Mouse (Mus musculus) CD4-positive helper T cell, adult 2 months (primary cell): ENCODE measurements at regions not wholly inside any gene's neighbourhood (a gene's known extent, or its start where the extent isn't known, plus 50 kb on each side); places are given as distances from the start of the nearest gene placed in this dataset.
A peak's percentile ranks its signal among the peaks of the same experiment; 100 is the strongest.

Source experiments
- DNase-seq: peaks from one replicate; pipeline ENCODE4 v3.0.0-alpha.2; 2012; ENCODE audit warnings: low read depth, missing footprints, low spot score

DNA sequence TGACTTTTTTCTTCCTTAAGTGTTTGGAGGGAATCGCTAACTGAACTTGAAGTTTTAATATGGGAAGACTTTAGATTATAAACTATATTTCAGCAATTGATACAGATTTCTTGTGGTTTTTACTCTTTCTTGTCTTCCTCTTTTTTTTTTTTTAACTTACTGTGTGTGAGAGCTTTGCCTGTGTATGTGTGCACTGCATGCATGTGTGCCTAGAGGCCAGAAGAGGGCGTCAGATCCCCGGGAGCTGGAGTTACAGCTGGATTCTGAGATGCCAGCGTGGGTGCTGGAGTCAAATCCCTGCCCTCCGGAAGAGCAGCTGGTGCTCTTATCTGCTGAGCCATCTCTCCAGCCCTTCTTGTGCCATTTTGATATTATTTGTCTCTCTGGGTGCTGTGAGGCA lies 129.6 kb downstream of the Trim33 start:
- no peak for DNase-seq

DNA sequence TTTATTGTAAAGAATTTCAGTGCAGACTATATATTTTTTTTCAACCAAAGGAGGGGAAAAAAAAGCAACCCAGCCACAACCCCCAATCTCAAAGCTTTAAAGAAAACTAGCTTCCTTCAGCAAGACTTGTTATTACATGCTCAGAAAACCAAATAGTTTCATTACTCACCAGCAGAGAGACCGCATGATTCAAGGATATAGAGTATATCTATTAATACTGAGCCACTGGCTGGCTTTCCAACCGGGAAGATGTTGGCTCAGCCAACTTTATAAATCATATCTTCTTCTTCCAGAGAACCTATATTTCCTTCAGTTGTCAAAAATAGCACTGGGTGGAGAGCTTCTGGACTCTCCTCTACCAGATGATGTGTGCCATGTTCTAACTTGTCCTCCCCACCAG lies 133.2 kb downstream of the Trim33 start:
- no peak for DNase-seq

DNA sequence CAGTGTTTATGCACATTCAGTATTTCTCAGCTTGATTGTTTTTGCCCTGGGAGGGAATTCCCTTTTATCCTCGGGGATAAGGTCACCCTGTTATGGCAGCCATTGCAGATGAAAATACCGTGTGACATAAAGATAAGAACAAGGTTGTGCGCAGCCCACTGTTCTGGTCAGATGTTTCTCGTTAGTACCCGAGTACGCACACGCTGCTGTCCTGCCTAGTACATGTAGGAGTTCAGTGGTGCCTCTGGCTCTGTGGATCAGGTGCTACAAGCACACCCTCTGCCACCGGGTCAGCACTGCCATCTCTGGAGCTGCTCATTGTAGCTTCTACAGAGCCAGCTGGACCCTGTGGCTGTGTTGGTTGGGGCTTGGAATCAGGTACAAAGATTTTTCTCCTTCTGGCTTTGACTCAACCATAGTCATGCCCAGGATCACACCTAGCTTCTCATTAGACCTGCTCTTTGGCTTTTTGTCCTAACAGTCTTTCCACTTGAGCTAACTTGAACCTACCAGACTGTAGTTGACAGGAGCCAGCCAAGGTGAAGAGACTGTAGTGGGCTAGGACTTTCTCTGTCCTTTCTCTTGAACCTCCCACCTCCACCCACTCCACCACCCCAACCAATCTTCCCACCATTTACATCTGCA lies 136.1 kb downstream of the Trim33 start:
- no peak for DNase-seq

DNA sequence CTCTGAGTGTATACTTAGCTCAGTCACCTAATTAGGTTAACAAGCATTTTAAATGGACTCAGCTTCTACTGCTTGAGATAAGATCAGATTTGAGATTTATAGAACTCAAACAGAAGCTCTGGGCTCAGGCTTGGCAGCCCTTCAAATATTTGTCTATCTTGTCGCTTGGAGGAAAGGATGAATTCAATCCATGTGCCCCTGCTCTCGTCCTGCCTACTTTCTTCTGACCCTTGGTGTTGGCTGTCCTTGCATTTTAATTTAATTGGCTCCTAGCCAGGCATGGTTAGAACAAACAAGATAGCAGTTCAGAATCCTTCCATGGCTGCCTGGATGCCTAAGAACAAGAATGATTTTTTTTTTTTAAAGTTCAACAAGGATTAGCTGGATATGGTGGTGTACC lies 137.2 kb downstream of the Trim33 start:
- no peak for DNase-seq

DNA sequence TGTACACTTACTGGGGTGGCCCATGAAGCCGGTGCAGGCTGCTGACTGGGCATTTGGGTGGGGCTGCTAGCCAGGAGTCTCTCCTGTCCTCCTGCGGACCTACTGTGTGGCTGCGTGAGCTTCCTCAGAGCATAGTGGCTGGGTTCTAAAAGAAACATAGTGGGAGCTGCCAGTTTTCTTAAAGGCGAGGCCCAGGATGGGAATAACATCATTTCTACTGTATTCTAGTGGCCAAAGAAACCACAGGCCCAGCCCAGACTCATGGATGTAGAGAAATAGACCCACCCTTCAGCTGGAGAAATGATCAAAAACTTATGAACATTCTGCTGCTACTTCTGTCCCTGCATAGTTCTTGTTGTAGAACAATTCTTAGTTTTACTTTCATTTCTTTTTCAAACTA lies 138.7 kb downstream of the Trim33 start:
- DNase-seq = no peak

DNA sequence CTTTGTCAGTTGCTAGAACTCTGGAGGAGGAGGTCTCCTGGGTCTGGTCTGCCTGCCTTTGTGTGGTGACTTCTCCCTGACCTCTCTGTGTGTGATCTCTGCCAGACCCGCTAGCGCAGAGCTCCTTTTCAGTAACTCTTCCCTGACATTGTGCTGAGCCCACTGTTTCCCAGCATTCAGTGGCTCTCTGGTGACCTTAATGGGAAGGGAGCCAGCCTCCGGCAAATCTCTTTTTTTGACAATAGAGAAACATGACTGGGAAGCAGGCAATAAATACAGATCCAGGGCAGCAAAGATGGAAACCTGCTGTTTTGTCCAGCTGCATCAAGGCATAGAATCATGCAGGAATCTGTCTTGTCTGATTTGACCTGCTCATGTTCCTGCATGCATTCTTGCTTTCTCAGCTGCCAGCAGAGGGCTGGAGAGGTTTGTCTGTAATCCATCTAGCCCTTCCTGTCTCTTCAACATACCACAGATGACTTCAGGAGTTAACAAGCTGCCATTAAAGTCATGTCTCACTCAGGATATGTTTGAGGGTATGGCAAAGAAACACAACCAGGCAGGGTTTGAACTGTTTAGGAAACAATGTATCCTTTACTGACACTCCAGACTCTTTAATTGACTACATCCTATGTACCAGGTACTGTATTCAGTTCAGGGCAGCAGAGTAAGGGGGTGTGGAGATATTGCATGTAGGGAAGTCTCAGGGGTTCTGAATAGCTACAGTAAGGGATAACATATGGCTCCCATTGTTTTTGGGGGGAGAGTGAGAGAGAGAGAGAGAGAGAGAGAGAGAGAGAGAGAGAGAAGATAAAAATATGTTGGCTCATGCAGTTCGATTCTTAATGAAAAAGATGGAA lies 140.9 kb downstream of the Trim33 start:
- DNase-seq = no peak

DNA sequence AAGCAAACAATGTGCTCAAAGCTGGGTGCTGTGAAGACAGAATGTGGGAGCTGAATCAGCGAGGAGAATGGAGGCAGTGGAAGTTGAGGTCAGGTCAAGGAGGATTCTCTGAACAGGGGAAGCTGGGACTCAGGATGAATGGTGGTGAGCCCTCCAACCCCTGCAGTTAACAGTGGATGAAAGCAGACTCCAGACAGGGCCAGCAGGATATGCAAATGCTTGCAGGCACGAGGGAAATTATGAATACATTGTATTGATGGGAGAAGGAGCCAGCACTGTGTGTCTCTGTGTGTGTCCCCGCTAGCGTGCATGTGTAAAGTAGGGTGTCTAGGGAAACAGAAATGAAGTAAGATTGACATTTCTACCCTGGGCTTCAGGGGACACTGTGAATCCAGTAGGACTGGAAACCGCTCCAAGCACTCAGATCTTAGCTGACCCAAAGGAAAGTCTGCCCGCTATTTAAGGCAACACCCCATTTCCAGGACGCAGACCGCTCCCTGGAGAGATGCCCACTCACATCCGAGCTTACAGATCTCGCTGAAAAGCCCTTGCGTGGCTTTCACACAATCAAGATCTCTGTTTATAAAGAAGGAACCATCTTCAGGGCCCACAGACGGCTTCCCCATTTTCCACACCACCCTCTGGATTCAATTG lies 141.7 kb downstream of the Trim33 start:
- no peak for DNase-seq

DNA sequence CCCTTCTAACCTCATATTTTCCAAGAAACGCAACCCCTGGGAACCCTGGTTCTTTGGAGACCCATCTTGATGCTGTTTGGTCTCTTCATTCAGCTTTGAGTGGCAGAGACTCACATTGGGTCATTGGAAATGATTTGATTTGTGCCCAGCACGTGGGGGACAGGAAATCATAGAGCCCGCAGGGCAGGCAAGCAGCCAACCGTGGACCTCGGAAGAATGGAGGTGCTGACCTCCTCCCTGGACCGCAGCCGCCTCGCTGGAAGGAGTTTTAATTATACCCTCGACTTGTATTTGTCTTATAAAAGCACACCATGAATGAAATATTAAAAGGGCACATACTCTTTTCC lies 142.2 kb downstream of the Trim33 start:
- DNase-seq = no peak

DNA sequence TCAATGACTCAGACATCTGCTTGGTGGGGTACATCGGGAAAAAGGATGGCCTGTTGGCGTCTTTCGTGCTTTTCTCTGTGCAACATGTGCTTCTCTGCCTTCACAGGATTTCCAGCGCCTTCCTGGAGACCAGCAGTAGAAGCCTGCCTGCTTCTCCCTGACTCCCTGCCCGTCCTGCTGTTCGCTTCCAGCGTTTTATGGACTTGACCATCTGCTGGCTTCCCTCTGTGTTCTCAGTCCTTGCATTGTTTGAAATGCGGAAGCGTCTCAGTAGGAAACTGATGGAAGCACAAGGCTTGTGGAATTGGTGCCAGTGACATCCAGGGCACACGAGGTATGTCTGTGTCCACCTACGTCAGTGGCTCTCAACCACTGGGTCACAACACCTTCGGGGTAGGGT lies 143.7 kb downstream of the Trim33 start:
- DNase-seq = no peak

DNA sequence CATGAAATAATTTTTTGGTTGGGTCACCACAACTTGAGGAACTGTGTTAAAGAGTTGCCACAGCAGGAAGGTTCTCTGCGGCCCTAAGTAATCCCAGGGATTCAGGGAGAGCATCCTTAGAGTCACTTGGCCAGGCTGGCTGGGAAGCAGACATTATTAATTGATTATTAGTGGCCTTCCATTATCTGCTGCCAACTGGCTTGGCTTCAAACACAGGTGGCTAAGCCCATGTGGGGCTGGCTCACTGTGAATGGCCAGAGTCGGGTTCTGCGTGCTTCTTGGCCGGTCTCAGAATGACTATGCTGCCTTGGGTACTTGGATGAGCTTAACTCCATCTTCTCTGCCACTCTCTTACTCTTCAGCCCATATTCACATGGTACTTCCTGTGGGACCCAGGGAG lies 144.2 kb downstream of the Trim33 start:
- DNase-seq = no peak

DNA sequence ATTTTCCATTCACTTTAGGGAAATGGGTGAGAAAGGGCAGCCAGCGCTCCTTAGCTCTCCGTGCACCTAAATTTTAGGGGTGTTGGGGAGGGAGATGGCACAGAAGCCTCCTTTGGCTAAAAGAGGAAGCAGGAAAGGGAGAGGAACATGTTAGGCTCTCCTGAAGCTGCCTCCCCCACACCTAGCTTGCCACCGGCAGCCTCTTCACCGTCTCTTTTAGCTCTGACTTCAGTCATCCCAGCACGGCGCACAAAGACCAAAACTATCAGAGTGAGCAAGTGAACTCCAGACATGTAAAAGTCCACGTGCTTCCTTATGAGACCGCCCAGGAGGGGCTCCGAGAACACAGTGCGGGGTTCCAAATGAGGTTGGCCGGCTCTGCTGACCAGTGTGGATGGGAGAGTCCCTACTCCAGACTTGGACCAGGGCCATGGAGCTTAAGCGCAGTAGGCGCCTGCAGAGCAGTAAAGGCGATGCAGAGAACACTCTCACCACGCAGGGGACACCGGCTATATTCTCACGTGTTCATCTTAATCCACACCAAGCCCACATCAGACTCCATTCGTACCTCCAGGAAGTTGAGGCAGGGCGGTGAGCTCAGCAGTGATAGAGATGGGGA lies 146.8 kb downstream of the Trim33 start:
- DNase-seq = no peak

DNA sequence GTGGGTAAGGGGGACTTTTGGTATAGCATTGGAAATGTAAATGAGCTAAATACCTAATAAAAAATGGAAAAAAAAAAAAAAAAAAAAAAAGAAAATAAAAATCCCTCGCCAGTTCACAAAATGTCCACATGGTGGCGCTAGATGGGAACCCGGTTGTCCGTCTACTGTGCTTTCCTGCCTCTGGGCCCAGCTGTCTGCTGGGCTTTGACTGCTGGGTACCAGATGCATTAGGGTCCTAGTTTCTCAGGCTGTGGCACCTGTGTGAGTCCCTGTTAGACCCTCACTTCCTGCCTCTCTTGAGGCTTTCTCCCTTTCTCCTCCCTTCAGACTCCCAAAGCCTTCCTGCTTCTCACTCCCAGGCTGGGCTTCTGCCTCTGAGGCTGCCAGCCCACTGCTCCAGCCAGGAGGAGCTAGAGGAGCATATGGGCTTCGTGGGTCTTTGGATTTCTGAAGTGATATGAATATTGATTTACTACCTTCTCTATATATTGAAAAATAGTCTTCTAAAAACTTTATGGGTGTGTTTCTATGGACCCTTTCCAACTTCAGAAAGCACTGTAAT lies 145.7 kb upstream of the Syt6 start:
- peak; percentile 46 for DNase-seq

DNA sequence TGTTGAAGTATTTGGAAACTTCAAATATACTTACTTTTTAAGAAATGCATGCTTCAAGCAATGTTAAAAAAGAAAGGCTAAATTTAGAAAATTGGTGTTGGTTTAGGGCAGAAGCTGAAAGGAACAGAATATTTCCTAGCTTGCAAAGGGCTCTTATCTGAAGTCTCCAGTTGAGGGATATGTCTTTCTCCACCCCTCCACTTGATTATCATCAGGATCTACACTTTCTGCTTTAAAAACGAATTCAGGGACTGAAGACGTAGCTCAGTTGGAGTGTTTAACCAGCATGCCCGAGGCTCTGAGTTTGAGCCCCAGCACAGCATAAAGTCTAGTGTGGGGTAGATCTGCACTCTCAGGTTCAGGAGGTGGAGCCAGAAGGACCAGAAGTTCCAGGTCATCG lies 144.9 kb upstream of the Syt6 start:
- DNase-seq = no peak

DNA sequence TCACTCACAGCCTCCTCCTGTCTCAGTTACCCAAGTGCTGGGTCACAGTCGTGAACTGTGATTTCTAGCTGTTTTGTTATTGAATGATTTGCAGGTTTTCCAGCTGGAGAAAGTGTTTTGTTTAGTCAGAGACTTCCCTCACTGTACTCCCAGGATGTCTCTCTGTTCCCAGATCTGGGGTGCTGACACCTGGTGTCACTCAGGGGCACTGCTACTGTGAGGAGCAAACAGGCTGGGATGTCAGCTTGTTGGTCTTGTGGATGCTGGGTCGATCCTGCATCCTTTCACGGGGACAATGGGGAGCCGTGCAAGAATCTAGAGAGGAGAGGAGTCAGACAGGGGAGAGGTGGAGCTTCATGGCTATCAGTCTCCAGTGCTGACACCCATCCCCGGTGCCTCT lies 142.8 kb upstream of the Syt6 start:
- DNase-seq = no peak

DNA sequence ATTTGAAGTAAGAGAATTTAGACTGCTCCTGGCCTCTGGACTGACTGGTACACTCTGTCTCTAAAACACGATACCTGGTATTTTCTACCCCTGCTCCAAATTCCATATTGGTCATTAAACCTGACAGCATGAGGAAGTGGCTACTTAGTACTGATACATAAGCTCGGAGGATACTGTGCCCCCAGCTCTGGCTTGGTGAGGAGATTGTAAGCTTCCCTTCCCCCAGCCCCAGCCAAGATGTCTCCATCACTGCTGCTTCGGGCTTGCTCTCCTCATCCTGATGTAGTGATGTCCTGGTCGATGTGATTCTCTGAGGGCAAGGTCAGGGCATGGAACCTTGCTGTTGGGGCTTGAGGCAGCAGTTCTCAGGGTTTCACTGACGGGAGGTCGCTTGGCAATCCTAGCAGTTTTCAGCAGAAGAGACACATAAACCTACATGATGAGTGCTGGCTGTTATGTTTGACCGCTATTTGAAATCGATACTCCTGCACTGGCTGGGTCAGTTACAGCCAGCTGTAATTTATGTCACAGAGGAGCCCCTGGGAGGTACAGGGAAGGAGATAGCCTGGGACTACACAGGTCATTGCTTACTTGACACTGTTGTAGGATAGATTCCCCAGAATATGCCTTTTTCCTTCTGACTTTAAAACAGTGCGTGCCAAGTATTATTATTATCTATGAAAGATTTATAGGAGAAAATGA lies 138.0 kb upstream of the Syt6 start:
- DNase-seq = no peak

DNA sequence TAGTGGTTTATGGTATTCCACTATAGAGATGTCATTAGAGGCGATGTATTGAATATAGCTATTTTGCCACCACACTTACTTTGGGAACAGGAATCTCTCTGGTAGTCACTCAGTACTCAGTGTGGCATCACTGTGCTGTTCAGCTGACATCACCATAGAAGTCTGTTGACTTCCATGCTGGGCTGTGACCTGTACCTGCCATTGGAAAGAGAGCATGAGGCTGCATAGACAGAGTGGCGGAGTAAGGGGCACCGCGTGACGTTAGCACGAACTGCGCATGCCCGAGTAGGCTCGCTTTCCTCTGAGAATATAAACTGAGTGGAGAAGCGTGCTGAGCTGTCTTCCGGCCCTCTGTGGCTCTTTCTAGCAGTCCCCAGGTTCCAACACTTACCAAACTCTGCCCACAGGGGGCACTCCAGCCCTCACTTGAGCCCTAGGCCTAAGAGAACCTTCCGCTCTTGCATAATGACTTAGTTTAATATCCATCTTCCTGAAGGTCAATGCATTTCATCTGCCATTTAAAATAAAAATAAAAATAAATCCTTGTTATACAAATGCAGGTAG lies 136.2 kb upstream of the Syt6 start:
- peak; percentile 65 for DNase-seq

DNA sequence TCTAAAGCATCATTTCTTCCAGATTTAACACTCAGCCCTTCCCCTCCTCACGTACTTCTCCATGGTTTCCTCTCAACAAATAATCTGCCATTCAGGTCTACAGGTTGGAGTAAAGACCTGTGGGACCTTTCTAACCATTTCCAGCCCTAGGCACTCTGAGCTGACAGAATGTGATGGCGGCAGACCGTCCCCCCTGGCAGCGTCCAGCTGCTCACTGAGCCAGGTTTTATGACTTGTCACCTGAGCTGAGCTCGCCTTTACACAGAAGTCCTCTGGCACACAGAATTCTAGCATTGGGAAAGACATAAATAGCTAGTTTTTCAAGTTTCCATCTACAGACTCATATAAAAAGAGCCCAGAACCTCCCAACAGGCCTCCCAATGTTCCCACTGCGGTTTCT lies 131.8 kb upstream of the Syt6 start:
- no peak for DNase-seq

DNA sequence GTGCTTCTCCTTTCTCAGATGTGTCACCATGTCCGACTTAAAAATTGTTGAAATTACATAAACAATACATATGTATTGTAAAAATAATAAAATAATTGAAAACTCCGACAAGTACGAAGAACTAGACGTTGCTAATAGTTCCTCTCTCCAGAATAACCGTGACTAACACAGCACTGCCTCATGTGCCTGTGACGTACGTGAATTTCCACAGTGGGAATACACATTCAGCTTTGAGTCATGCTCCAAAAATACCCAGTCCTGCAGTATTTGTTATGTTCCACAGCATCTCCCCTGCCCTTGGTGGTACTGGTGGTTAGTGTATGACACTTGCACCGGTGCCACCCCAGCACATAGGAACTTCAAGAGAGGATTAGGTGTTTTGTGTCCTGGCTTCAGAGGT lies 129.2 kb upstream of the Syt6 start:
- no peak for DNase-seq

DNA sequence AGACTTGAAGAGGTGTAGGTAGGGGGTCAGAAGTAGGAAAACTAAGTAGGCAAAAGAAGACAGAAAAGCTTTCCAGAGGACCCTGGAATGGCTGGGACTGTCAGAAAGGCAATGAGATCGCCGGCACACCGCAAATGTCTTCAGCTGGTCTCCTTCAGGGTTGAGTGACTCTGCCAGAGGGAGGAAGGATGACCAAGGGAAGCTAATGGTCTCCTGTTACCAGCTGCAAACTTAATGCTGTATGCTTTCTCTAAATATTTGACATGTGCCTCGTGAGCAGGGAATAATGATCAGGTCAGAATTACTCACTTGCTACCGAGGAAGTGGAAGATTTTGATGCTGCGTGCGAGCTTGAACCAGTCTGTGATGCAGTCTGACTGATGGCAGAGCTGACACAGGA lies 125.2 kb upstream of the Syt6 start:
- no peak for DNase-seq

DNA sequence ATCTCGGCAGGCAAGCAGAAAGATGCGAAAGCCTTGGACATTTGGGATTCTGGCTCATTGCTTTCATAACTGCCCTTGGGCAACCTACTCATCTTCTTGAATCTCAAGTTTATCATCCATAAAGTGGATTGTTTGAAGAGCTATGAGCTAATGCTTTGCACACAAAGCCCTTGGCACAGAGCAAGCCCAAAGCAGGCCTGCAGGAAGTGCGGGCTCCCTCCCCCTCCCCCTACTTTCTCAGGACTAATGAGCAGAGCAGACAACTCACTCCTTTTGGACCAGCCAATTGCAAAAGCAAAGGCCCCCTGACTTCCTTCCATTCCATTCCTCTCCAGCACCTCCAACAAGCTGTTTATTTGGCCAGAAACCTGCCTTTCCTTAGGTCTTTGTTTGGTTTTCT lies 123.1 kb upstream of the Syt6 start:
- no peak for DNase-seq

DNA sequence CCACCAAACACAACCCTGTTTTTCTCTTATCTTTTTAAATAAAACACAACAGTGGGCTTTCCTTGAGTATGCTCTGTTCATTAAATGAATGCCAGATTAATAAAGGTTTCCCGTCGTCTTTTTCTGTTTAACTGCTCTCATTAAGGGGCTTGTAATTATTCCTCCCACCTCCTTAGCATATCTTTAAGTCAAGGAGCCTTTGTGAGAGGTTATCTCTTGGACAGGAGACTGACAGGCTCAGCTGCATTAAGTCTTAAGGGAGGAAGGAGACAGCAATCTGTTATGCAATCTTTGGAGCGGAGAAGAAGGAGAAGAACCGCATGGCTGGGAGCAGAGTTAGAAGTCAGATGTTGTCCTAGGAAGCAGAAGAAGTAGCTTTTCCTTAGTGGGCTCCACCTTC lies 111.3 kb upstream of the Syt6 start:
- DNase-seq = no peak
